Mouse (Mus musculus): ENCODE data around the gene Galm.

DNA sequence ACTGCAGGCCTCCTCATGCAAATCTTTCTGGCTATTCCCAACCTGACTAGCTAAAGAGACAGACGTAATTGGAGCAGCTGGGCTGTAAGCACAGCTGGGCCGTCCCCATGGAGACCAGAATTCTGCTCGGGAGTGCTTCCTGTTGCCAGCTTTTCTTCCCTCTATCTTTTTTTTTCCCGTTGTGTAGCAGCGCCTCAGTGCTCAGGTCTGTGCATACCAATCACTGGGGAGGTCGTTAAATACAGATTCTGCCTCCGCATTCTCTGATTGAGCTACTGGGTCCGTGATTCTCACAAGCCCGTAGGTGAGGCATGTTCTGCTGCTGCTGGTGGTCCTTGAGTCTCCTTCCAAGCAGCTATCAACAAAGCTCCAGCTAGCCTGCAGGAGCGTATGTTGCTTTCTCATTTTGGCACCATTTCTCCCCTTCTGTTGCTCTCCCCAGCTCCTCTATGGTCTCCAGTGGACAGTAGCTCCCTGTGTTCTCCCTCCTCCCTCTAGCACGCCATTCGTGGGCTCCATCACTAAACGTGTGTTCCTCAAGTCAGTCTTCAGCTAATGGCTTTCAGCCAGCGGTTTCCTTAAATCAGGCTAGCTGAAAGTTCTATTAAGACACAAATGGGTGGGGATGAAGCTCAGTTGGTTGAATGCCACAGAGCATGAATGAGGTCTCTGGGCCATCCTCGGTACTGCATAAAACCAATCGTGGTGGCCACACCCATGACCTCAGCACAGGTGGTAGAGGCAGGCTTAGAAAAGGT, 41.3 kb downstream of the Galm start:
- TF ChIP-seq EP300 (IDR thresholded peaks at IDR 0.05; ENCODE audit: low read depth): no peak
- TF ChIP-seq CTCF (IDR thresholded peaks at IDR 0.05; ENCODE audit: low read depth): no peak

Measured in heart, postnatal 0 days (tissue).